Mouse (Mus musculus) bone marrow macrophage, adult 2 months (primary cell): Measurements from ENCODE around the gene Hist1h4h. TPM values are rescaled to one million over a fixed set of nuclear protein-coding genes. Genes with fewer than 3 reads are reported as not detected.
"Not testable (repeated sequence)": the region's sequence is repeated elsewhere in the genome, so short reads cannot be mapped to it uniquely, and the experiment has no call there.

ENCODE experiments used
- H3K27ac ChIP-seq: 2 replicates; pipeline ENCODE4 v1.5.1; 2012; ENCODE audit warnings: low read depth, low read length; ENCODE audit not compliant: insufficient read depth
- H3K4me1 ChIP-seq: 2 replicates; pipeline ENCODE4 v1.6.1; 2012; ENCODE audit warnings: low read length; ENCODE audit not compliant: control insufficient read depth, insufficient read depth
- H3K4me3 ChIP-seq: 2 replicates; pipeline ENCODE4 v1.5.1; 2012; ENCODE audit warnings: mild to moderate bottlenecking, low read length, moderate library complexity; ENCODE audit not compliant: insufficient read depth
- CTCF ChIP-seq: IDR thresholded peaks from 2 replicates; pipeline ENCODE4 v1.5.1; 2012; ENCODE audit warnings: low read depth, mild to moderate bottlenecking, low read length, moderate library complexity
- POLR2A ChIP-seq: IDR thresholded peaks from 2 replicates; pipeline ENCODE4 v1.6.1; 2012; ENCODE audit warnings: mild to moderate bottlenecking, low read depth, low read length, borderline replicate concordance
- polyA plus RNA-seq: library from polyadenylated mRNA; stranded (reverse); fragments of >200 nt; gene quantifications from 2 replicates; pipeline ENCODE4 v1.2.4, GENCODE M21; 2012; ENCODE audit not compliant: missing spikeins, insufficient read depth, insufficient read length

Gene Hist1h4h
- polyA plus RNA-seq, 1 experiment: 2.5 TPM

- Histone ChIP-seq H3K4me3 (peak within 1 kb of the TSS; percentile 63), H3K27ac (peak within 1 kb of the TSS; percentile 88), H3K4me1 (peaks cover 3% of the 10 kb centered on the region)
- TF ChIP-seq POLR2A (0 out of 2 replicates have a peak, but pooled peaks have one; percentile 67), CTCF (no peak)
These were observed 13.3 kb downstream of the Hist1h4h start, which contains the start of gene Hist1h3f for GRCm38 (mm10) chr13:23543965-23544786. Gene Hist1h3f, plus strand, starts transcription at chr13:23544052.

GRCm38 (mm10) chr13:23544787-23545120 lies 13.9 kb downstream of the Hist1h4h start:
- Histone ChIP-seq H3K4me3 (peak overlapping the region; percentile 63), H3K27ac (peak overlapping the region; percentile 71)

GRCm38 (mm10) chr13:23546694-23547093 lies 15.8 kb downstream of the Hist1h4h start:
- H3K27ac ChIP-seq: no peak overlapping the region
- peaks cover 6% of the 10 kb centered on the region for H3K4me1 ChIP-seq
- no peak overlapping the region for H3K4me3 ChIP-seq
- TF ChIP-seq CTCF (no peak), POLR2A (no peak)

More at GRCm38 (mm10) chr13:23544787-23545120, 13.9 kb downstream of the Hist1h4h start:
- not testable (repeated sequence) for H3K4me1 ChIP-seq

GRCm38 (mm10) chr13:23550761-23551145 lies 19.9 kb downstream of the Hist1h4h start:
- Histone ChIP-seq H3K4me1 (peaks cover 12% of the 10 kb centered on the region), H3K27ac (peak overlapping the region; percentile 77), H3K4me3 (peak overlapping the region; percentile 58)
- TF ChIP-seq POLR2A (no peak), CTCF (no peak)

GRCm38 (mm10) chr13:23551146-23551834 lies 20.4 kb downstream of the Hist1h4h start, which contains the start of gene Hist1h4f:
Gene Hist1h4f, minus strand, starts transcription at chr13:23551648.
- Histone ChIP-seq H3K27ac (peak within 1 kb of the TSS; percentile 77), H3K4me1 (peaks cover 11% of the 10 kb centered on the region), H3K4me3 (peak within 1 kb of the TSS; percentile 58)
- TF ChIP-seq POLR2A: peak; percentile 87

GRCm38 (mm10) chr13:23551931-23552914 lies 21.4 kb downstream of the Hist1h4h start:
- Histone ChIP-seq H3K4me1 (peaks cover 14% of the 10 kb centered on the region), H3K27ac (peak overlapping the region; percentile 63), H3K4me3 (peak overlapping the region; percentile 58; the same call in 1 of the 2 replicates)
- TF ChIP-seq CTCF (no peak), POLR2A (no peak)

GRCm38 (mm10) chr13:23552962-23553361 lies 22.1 kb downstream of the Hist1h4h start, which contains the start of gene Hist1h1d:
Gene Hist1h1d, plus strand, starts transcription at chr13:23553262.
- Histone ChIP-seq H3K4me1 (peaks cover 14% of the 10 kb centered on the region), H3K27ac (peak within 1 kb of the TSS; percentile 63), H3K4me3 (no peak within 1 kb of the TSS)
- no peak for TF ChIP-seq CTCF
- no peak for TF ChIP-seq POLR2A

GRCm38 (mm10) chr13:23554393-23554792 lies 23.5 kb downstream of the Hist1h4h start:
- peak overlapping the region; percentile 87 for H3K27ac ChIP-seq
- TF ChIP-seq POLR2A: no peak
- TF ChIP-seq CTCF: no peak
- peaks cover 14% of the 10 kb centered on the region for H3K4me1 ChIP-seq
- H3K4me3 ChIP-seq: peak overlapping the region; percentile 12; the same call in 1 of the 2 replicates
